Mouse (Mus musculus): ENCODE data around the gene Insyn1.

DNA sequence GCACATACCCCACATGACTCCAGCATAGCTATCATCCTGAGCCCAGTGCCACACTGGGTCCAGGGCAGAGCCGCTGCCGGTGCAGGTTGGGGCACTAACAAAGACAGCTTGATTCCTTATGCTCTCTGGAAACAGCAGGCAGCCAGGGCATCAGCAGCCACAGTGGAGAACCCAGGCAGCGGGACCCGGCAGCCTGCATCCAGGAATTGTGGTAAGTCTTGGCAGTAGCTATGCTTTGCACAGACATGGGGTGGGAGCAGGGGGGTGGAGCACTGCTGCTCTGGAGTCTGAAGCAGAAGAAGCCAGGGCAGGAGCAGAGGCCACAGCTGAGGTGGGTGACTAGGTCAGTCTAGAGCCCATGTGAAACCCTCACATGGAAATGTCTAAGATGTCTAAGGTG is 43.8 kb downstream of the Insyn1 start:
- no peak for TF ChIP-seq MAX (IDR thresholded peaks at IDR 0.05; ENCODE audit: low read depth)
- TF ChIP-seq POLR2A (IDR thresholded peaks at IDR 0.05; ENCODE audit: insufficient read length, low read depth): no peak
- TF ChIP-seq MYOD1 (IDR thresholded peaks at IDR 0.05; ENCODE audit: control insufficient read depth in 1 of 3, insufficient read length in 2 of 3, low read depth in 2 of 3): no peak
- no peak for TF ChIP-seq CEBPB (IDR thresholded peaks at IDR 0.05; ENCODE audit: insufficient read depth, poor library complexity, severe bottlenecking)
- no peak for TF ChIP-seq POLR2AphosphoS2 (IDR thresholded peaks at IDR 0.05; ENCODE audit: insufficient read length, low read depth)
- no peak for TF ChIP-seq REST (IDR thresholded peaks at IDR 0.05; ENCODE audit: insufficient read depth, insufficient read length)
- no peak for TF ChIP-seq USF1 (IDR thresholded peaks at IDR 0.05; ENCODE audit: low read depth)
- no peak for TF ChIP-seq TCF12 (IDR thresholded peaks at IDR 0.05; ENCODE audit: insufficient read depth, poor library complexity, severe bottlenecking)
- no peak for TF ChIP-seq E2F4 (IDR thresholded peaks at IDR 0.05; ENCODE audit: insufficient read depth)

Measured in myocyte (in vitro differentiated cells).